Mouse (Mus musculus) bone marrow, adult 2 months (tissue): ENCODE data around the gene Ephb2. TPM values are rescaled to one million over a fixed set of nuclear protein-coding genes. Genes with fewer than 3 reads are reported as not detected.

Experiments
- H3K27ac ChIP-seq: fragments of 200-500 bp; 2 replicates; pipeline ENCODE4 v1.5.1; 2012; ENCODE audit warnings: low read depth, mild to moderate bottlenecking, control low read depth, inconsistent platforms, low read length; ENCODE audit not compliant: control insufficient read depth, poor library complexity, insufficient read depth
- H3K4me1 ChIP-seq: fragments of 200-500 bp; 2 replicates; pipeline ENCODE4 v1.6.1; 2011; ENCODE audit warnings: low read length; ENCODE audit not compliant: control insufficient read depth, insufficient read depth
- H3K4me3 ChIP-seq: fragments of 200-500 bp; replicated peaks from 2 replicates; pipeline ENCODE3; 2011; ENCODE audit warnings: mild to moderate bottlenecking, low read depth, low read length, control low read depth; ENCODE audit not compliant: control insufficient read depth
- CTCF ChIP-seq: fragments of 200-500 bp; IDR thresholded peaks from 2 replicates; pipeline ENCODE4 v1.5.1; 2011; ENCODE audit warnings: low read length, control low read depth; ENCODE audit not compliant: control insufficient read depth, insufficient read depth
- POLR2A ChIP-seq: fragments of 200-500 bp; IDR thresholded peaks from 2 replicates; pipeline ENCODE4 v1.6.1; 2011; ENCODE audit warnings: low read depth, mild to moderate bottlenecking, control low read depth, low read length, borderline replicate concordance; ENCODE audit not compliant: control insufficient read depth
- WGBS: fragments of 180-500 bp; shearing (Covaris S2); methylation state at CpG from one replicate; pipeline ENCODE4 v1.1.7; 2018; 5-methylcytosine and 5-hydroxymethylcytosine counted together
- polyA plus RNA-seq: library from polyadenylated mRNA; stranded (reverse); fragments of >200 nt; gene quantifications from 2 replicates; pipeline ENCODE4 v1.2.4, GENCODE M21; 2011; ENCODE audit warnings: low replicate concordance; ENCODE audit not compliant: missing spikeins, insufficient read depth, insufficient read length

The Ephb2 gene
- polyA plus RNA-seq, 1 experiment, result 5.1 TPM

- Histone ChIP-seq H3K27ac (no peak overlapping the region), H3K4me3 (no peak overlapping the region), H3K4me1 (no peaks in the 10 kb centered on the region)
- TF ChIP-seq CTCF, result no peak
- no peak for TF ChIP-seq POLR2A
- 65% methylated on average over 3 of the region's 3 CpGs for WGBS
Observed at GRCm38 (mm10) chr4:136721937-136722336, 113.9 kb downstream of the Ephb2 start.

- no peak for TF ChIP-seq CTCF
- TF ChIP-seq POLR2A, result no peak
- WGBS, result 68% methylated on average over 9 of the region's 9 CpGs
- H3K4me3 ChIP-seq, result no peak overlapping the region
- H3K27ac ChIP-seq, result no peak overlapping the region
- no peaks in the 10 kb centered on the region for H3K4me1 ChIP-seq
Observed at GRCm38 (mm10) chr4:136720025-136720424, 115.8 kb downstream of the Ephb2 start.

GRCm38 (mm10) chr4:136718193-136718986 is 117.4 kb downstream of the Ephb2 start:
- Histone ChIP-seq H3K4me3 (no peak overlapping the region), H3K27ac (no peak overlapping the region), H3K4me1 (no peaks in the 10 kb centered on the region)
- TF ChIP-seq CTCF (no peak), POLR2A (no peak)
- WGBS, result 73% methylated on average over 14 of the region's 14 CpGs

- WGBS, result 85% methylated on average over 7 of the region's 7 CpGs
Observed at GRCm38 (mm10) chr4:136716561-136716972, 119.2 kb downstream of the Ephb2 start.

GRCm38 (mm10) chr4:136714530-136714929 is 121.3 kb downstream of the Ephb2 start:
- no peak for TF ChIP-seq CTCF
- TF ChIP-seq POLR2A, result no peak
- Histone ChIP-seq H3K4me1 (no peaks in the 10 kb centered on the region), H3K27ac (no peak overlapping the region), H3K4me3 (no peak overlapping the region)
- WGBS, result 81% methylated on average over 6 of the region's 6 CpGs

More at GRCm38 (mm10) chr4:136716561-136716972, 119.2 kb downstream of the Ephb2 start:
- Histone ChIP-seq H3K27ac (no peak overlapping the region), H3K4me3 (no peak overlapping the region), H3K4me1 (no peaks in the 10 kb centered on the region)
- TF ChIP-seq CTCF (no peak), POLR2A (no peak)

GRCm38 (mm10) chr4:136713889-136714288 is 121.9 kb downstream of the Ephb2 start:
- 66% methylated on average over 7 of the region's 7 CpGs for WGBS
- Histone ChIP-seq H3K4me3 (no peak overlapping the region), H3K27ac (no peak overlapping the region), H3K4me1 (no peaks in the 10 kb centered on the region; the same call in 1 of the 2 replicates)
- no peak for TF ChIP-seq CTCF
- no peak for TF ChIP-seq POLR2A

GRCm38 (mm10) chr4:136713431-136713830 is 122.4 kb downstream of the Ephb2 start:
- WGBS, result 60% methylated on average over 3 of the region's 3 CpGs
- TF ChIP-seq POLR2A, result no peak
- TF ChIP-seq CTCF, result no peak
- Histone ChIP-seq H3K4me3 (no peak overlapping the region), H3K4me1 (no peaks in the 10 kb centered on the region; the same call in 1 of the 2 replicates), H3K27ac (no peak overlapping the region)

GRCm38 (mm10) chr4:136711985-136712768 is 123.6 kb downstream of the Ephb2 start:
- WGBS, result 7% methylated on average over 20 of the region's 20 CpGs
- no peaks in the 10 kb centered on the region; the same call in 1 of the 2 replicates for H3K4me1 ChIP-seq
- H3K4me3 ChIP-seq, result no peak overlapping the region
- no peak overlapping the region for H3K27ac ChIP-seq
- TF ChIP-seq POLR2A, result no peak
- no peak for TF ChIP-seq CTCF
